Mouse (Mus musculus): ENCODE measurements at regions not wholly inside any gene's neighbourhood (a gene's known extent, or its start where the extent isn't known, plus 50 kb on each side); places are given as distances from the start of the nearest gene placed in this dataset.

DNA sequence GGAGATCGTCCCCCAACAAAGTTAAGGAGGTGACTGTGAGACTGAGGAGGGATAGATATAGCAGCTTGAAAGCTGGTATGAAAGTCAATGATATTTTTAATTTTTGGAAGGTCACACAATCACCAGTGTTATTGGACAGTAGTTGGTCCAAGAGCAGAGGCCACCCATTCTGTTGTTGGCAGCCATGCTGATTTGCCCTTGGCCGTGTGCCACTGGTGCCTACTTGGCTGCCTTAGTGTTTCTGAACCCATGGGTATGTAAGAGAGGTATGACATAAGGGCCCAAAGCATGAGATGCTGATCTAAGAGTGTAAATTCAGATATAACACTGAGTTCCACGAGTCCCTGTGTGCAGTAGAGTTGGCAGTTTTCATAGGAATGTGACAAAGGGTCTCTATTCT, 153.7 kb downstream of the Pax1 start:
- no peak for DNase-seq (ENCODE audit: low read depth, low spot score)

- DNase-seq (ENCODE audit: low read depth, low spot score), result no peak
These were observed 153.0 kb downstream of the Pax1 start for GRCm38 (mm10) chr2:147514748-147515147.

DNA sequence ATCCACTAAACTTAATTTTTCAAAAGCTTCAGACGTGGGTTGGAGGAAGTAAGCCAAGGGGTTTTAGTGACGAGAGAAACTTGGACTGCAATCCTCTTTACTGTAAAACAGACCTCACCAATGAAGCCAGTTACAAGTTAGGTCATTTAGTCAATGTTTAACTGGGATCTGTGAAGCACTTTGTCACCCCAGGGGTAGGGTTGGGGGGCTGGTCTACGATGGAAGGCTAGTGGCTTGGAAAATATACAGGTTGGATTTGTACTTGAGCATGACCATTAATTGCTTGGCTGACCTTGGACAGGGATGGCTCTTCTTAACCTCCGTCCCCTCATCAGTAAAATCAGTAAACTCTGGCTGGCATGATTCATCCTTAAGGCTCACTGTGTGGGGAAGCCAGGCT, 142.2 kb downstream of the Pax1 start:
- no peak for DNase-seq (ENCODE audit: low read depth, low spot score)

GRCm38 (mm10) chr2:147498731-147499130, 137.0 kb downstream of the Pax1 start:
- no peak for DNase-seq (ENCODE audit: low read depth, low spot score)

- no peak for DNase-seq (ENCODE audit: low read depth, low spot score)
These were observed 94.2 kb downstream of the Pax1 start for GRCm38 (mm10) chr2:147455932-147456331.

GRCm38 (mm10) chr2:147454362-147455257, 92.9 kb downstream of the Pax1 start:
- DNase-seq (ENCODE audit: low read depth, low spot score), result no peak

All from skeletal muscle tissue, adult 2 months (tissue).